Mouse (Mus musculus) myocyte (in vitro differentiated cells): ENCODE measurements around the gene Susd4. TPM values are rescaled to one million over a fixed set of nuclear protein-coding genes. Genes with fewer than 3 reads are reported as not detected.

ENCODE experiments used
- polyA plus RNA-seq: library from polyadenylated mRNA; unstranded; fragments of >200 nt; fragmentation: generic; extraction: Trizol; gene quantifications from one replicate; pipeline ENCODE4 v1.2.1, GENCODE M21; 2012; ENCODE audit warnings: missing spikeins

The Susd4 gene
- polyA plus RNA-seq, 1 experiment, result 0.04 TPM

Other genes starting within 250 kb of the Susd4 start
- 148 TPM for gene Capn2, start 246.3 kb upstream of the Susd4 start, polyA plus RNA-seq
- not detected for gene Capn8, start 198.9 kb upstream of the Susd4 start, polyA plus RNA-seq
- gene Ccdc185, start 14.7 kb upstream of the Susd4 start, polyA plus RNA-seq, result not detected
- not detected for gene Tlr5, start 190.9 kb downstream of the Susd4 start, polyA plus RNA-seq